Mouse (Mus musculus): Measurements from ENCODE around the gene Mgat3.
A peak's percentile ranks its signal among the peaks of the same experiment; 100 is the strongest.

Mgat3 gene

GRCm38 (mm10) chr15:80173001-80173771, at the start of gene Mgat3:
TSS of gene Mgat3 (plus strand) at chr15:80173721.
- DNase-seq (ENCODE audit: extremely low read depth, insufficient read length, low spot score), result peak; percentile 56

- no peak for DNase-seq (ENCODE audit: extremely low read depth, insufficient read length, low spot score)
Observed at GRCm38 (mm10) chr15:80124651-80125050, 48.9 kb upstream of the Mgat3 start.

DNA sequence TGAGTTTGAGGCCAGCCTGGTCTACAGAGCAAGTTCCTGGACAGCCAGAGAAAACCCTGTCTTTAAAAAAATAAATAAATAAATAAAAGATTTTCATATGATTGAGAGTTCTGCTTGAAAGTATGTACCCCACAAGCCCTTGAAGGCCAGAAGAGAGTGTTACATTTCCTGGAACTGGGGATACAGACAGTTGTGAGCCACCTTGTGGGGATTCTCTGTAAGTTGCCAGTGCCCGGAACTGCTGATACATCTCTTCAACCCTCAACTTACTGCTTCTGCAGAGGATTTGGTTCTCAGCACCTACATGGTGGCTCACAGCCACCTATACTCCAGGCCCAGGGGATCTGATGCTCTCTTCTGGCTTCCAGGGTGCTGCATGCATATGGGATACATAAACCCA, 46.3 kb upstream of the Mgat3 start:
- no peak for DNase-seq (ENCODE audit: extremely low read depth, insufficient read length, low spot score)

GRCm38 (mm10) chr15:80129982-80130381, 43.5 kb upstream of the Mgat3 start:
- DNase-seq (ENCODE audit: extremely low read depth, insufficient read length, low spot score), result no peak

DNA sequence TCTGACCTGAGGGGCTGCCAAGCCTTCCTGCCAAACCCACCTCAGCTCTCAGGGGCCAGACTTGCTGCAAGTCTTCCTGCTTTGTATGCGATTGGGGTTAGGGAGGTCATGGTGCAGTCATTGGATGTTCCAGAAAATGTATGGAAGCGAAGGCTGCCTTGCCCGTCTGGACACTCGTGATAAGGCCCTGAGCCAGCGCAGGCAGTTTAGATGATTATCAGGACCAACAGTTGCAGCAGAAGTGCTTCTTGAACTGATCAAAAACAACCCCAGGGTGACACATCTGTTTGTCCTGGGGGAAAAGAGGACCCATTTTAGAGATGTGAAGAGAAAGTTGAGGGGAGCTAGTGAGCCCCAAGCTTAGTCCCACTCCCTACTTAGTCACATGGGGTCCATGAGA, 42.8 kb upstream of the Mgat3 start:
- DNase-seq (ENCODE audit: extremely low read depth, insufficient read length, low spot score), result no peak

DNA sequence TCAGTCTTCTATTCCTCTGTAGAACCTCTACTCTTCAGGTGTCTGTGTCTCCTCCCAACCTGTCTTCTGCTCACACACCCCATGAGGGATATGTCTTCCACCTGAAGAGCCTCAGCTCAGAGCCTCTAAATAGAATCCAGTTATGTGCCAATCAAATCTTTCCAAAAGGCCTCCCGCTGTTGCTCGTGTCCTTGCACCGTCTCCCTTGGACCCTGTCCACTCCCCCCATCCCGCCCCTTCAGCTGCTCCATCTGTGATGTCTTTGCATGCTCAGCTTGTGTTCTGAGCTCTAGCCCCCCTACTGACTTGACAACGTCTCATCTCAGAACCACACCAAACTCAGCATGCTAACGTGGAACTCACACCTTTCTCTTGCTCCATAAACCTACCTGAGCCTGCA, 42.1 kb upstream of the Mgat3 start:
- no peak for DNase-seq (ENCODE audit: extremely low read depth, insufficient read length, low spot score)

- DNase-seq (ENCODE audit: extremely low read depth, insufficient read length, low spot score), result no peak
Observed at GRCm38 (mm10) chr15:80132452-80132851, 41.1 kb upstream of the Mgat3 start.

- DNase-seq (ENCODE audit: extremely low read depth, insufficient read length, low spot score), result peak; percentile 95
Observed at GRCm38 (mm10) chr15:80132993-80133586, 40.4 kb upstream of the Mgat3 start, which contains the start of gene Tab1. TSS of gene Tab1 (plus strand) at chr15:80133127.

- no peak for DNase-seq (ENCODE audit: extremely low read depth, insufficient read length, low spot score)
Observed at GRCm38 (mm10) chr15:80133682-80134449, 39.7 kb upstream of the Mgat3 start.

DNA sequence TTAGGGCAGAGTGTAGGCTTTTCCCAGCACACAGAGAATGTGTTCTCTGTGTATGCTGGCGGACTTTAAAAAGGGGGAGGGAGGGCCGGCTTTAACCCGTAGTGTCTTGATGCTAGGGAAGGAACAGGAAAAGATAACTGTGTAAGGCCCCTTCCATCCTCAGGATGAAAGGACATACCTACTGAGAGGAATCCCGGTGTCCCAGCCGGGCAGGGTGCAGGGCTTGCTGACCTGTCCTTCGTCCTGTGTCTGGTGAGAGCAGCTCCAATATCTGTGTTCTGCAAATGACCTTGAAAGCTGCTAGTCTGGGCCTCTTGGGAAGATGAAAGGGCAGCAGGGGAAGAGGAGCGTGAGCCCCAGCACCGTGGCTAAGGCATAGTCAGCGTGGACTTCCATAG, 39.1 kb upstream of the Mgat3 start:
- DNase-seq (ENCODE audit: extremely low read depth, insufficient read length, low spot score), result no peak

DNA sequence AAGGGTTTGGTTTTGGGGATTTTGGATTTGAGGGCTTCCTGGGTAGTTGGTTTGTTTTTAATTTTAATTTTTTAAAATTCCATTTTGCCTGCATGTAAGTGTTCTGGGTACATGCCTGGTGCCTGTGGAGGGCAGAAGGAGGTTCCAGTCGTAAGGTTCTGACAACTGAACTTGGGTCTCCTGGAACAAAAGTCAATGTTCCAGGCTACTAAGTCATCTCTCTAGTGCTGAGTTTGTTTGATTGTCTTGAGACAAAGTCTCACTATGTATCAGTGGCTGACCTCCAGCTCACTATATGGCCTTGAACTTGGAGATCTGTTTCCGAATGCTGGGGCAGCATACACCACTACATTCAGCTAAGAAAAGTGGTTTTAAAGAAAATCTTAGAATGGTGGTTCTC, 38.0 kb upstream of the Mgat3 start:
- DNase-seq (ENCODE audit: extremely low read depth, insufficient read length, low spot score), result no peak

- no peak for DNase-seq (ENCODE audit: extremely low read depth, insufficient read length, low spot score)
Observed at GRCm38 (mm10) chr15:80136645-80137044, 36.9 kb upstream of the Mgat3 start.

DNA sequence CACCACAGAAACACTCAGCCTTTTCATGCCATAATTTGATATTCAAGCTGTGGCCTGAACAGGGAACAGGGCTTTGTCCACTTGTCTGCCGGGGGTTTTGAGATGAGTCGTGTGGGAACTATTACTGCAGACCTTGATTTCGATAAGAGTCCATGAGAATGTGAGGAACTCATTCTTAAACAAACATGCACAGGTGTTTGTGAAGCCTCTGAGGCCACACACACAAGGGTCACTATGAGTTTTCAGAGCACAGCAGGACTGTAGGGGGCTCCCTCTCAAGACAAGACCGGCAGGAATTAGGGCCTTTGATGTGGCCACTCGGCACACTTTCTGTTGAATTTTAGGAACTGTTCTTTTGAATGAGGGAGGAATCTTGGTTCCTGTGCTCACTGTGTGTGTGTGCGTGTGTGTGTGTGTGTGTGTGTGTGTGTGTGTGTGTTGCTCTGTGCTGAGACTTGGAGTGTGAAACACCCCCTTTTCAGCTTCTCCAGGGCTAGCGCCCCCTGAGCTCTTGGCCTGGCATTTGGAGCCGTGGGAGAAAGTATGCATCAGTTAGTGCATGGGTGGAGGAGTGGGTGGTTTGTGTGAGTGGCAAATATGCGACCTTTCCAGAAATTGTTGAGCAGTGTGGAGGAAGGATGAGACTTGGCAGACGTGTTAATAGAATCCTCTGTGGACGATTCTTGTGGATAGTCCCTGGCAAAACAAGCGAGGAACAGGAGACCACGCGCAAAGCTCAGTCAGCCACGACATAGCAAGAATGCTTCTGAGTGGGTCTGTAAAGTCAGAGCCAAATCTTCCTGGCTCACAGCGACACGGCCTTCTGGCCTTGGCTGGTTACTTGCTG, 35.4 kb upstream of the Mgat3 start:
- no peak for DNase-seq (ENCODE audit: extremely low read depth, insufficient read length, low spot score)

- no peak for DNase-seq (ENCODE audit: extremely low read depth, insufficient read length, low spot score)
Observed at GRCm38 (mm10) chr15:80140302-80140701, 33.2 kb upstream of the Mgat3 start.

- DNase-seq (ENCODE audit: extremely low read depth, insufficient read length, low spot score), result no peak
Observed at GRCm38 (mm10) chr15:80140878-80141277, 32.6 kb upstream of the Mgat3 start.

- no peak for DNase-seq (ENCODE audit: extremely low read depth, insufficient read length, low spot score)
Observed at GRCm38 (mm10) chr15:80142130-80142529, 31.4 kb upstream of the Mgat3 start.

- no peak for DNase-seq (ENCODE audit: extremely low read depth, insufficient read length, low spot score)
Observed at GRCm38 (mm10) chr15:80143760-80144159, 29.8 kb upstream of the Mgat3 start.

DNA sequence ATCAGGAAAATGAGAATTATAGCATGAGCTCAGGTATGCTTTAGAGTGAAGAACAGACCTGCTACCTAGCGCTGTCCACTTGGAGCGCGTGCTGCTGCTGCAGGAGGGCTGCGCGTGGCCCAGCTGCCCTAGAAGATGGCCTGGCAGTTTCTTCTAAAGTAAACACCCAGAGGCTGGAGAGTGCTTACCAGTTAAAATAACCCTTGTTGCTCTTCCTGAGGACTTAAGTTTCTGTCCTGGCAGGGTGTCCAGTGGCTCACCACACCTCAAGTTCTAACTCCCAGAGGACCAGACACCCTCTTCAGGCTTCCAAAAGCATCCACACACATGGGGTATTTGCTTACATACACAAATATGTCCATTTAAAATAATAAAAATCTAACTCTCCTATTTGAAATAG, 28.1 kb upstream of the Mgat3 start:
- DNase-seq (ENCODE audit: extremely low read depth, insufficient read length, low spot score), result no peak

DNA sequence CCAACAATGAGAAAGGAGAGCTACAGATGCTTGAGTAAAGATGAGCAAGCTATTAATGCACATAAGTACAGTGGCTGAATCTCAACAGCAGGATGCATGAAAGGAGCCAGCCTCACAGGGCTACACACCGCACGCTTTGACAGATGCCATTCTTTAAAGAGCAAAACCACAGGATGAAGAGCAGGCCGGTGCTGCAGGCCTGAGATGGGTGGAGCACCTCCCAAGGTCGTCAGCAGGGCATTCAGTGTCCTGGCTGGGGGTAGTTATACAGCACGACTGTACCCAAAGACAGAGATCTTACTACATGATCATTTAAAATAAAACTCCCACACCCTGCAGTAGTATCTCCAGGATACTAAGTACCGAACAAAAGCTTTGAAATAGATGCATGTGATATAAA, 27.4 kb upstream of the Mgat3 start:
- DNase-seq (ENCODE audit: extremely low read depth, insufficient read length, low spot score), result no peak

DNA sequence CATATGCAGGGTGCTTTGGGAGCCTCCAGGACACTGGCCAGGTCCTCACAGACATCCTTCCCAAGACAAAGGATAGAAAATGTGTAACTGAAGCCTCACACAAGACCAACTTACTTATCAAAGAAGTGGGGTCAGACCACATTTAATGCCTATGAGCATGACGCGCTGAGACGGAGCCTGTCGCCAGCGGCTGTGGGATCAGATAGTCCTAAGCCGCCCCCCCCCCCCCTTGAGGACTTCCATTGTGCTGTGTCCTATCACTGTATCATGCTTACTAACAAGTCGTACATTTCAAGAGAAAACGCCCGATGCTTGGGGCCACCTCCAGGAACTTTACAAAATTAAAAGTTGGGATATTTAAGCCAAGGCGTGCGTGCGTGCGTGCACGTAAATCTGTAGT, 26.4 kb upstream of the Mgat3 start:
- no peak for DNase-seq (ENCODE audit: extremely low read depth, insufficient read length, low spot score)

- no peak for DNase-seq (ENCODE audit: extremely low read depth, insufficient read length, low spot score)
Observed at GRCm38 (mm10) chr15:80147511-80147910, 26.0 kb upstream of the Mgat3 start.

Data from 3134 (cell line).